Mouse (Mus musculus) heart, embryonic 13.5 days (tissue): ENCODE measurements around the gene Cox8a. TPM values are rescaled to one million over a fixed set of nuclear protein-coding genes. Genes with fewer than 3 reads are reported as not detected.
A peak's percentile ranks its signal among the peaks of the same experiment; 100 is the strongest.

Experiments used
- ATAC-seq: fragments of 200-750 bp; cut with Nextera tagmentation; 2 replicates; pipeline ENCODE4 v1.8.0; 2017; ENCODE audit warnings: moderate TSS enrichment; ENCODE audit not compliant: insufficient number of reproducible peaks, low FRiP score, low TSS enrichment; ENCODE audit errors: extremely low read depth
- H3K27ac ChIP-seq: fragments of 300-500 bp; sonication (generic); replicated peaks from 2 replicates; pipeline ENCODE4 v1.5.1; 2015; ENCODE audit warnings: moderate library complexity, mild to moderate bottlenecking, inconsistent platforms
- H3K27me3 ChIP-seq: fragments of 300-500 bp; sonication (generic); replicated peaks from 2 replicates; pipeline ENCODE4 v1.6.1; 2015; ENCODE audit warnings: mild to moderate bottlenecking, inconsistent platforms
- H3K36me3 ChIP-seq: fragments of 300-500 bp; sonication (generic); 2 replicates; pipeline ENCODE4 v1.6.1; 2015; ENCODE audit warnings: mild to moderate bottlenecking, inconsistent platforms
- H3K4me1 ChIP-seq: fragments of 300-500 bp; sonication (generic); 2 replicates; pipeline ENCODE4 v1.6.1; 2015; ENCODE audit warnings: inconsistent platforms
- H3K4me2 ChIP-seq: fragments of 300-500 bp; sonication (generic); 2 replicates; pipeline ENCODE4 v1.6.1; 2015; ENCODE audit warnings: inconsistent platforms, mild to moderate bottlenecking, moderate library complexity
- H3K4me3 ChIP-seq: fragments of 300-500 bp; sonication (generic); 2 replicates; pipeline ENCODE4 v1.5.1; 2015; ENCODE audit warnings: moderate library complexity, mild to moderate bottlenecking, inconsistent platforms
- H3K9ac ChIP-seq: fragments of 300-500 bp; sonication (generic); 2 replicates; pipeline ENCODE4 v1.6.1; 2015; ENCODE audit warnings: inconsistent platforms, mild to moderate bottlenecking, moderate library complexity
- H3K9me3 ChIP-seq: fragments of 300-500 bp; sonication (generic); 2 replicates; pipeline ENCODE4 v1.6.1; 2016; ENCODE audit warnings: inconsistent platforms
- WGBS: fragments of 180-500 bp; shearing (Covaris S2); methylation state at CpG from one replicate; pipeline ENCODE4 v1.1.7; 2015; ENCODE audit warnings: mixed read lengths; 5-methylcytosine and 5-hydroxymethylcytosine counted together
- polyA plus RNA-seq: library from polyadenylated mRNA; unstranded; fragments of >200 nt; fragmentation: Nextera tagmentation; extraction: Ambion mirVana; gene quantifications from 2 replicates; pipeline ENCODE4 v1.2.1, GENCODE M21; 2015

The Cox8a gene
- polyA plus RNA-seq, 1 experiment from 2014 or later: 1,676 TPM

- no peak for ATAC-seq
- 86% methylated on average over 6 of the region's 6 CpGs for WGBS
Measured at GRCm38 (mm10) chr19:7222196-7222595, 4.8 kb upstream of the Cox8a start.

DNA sequence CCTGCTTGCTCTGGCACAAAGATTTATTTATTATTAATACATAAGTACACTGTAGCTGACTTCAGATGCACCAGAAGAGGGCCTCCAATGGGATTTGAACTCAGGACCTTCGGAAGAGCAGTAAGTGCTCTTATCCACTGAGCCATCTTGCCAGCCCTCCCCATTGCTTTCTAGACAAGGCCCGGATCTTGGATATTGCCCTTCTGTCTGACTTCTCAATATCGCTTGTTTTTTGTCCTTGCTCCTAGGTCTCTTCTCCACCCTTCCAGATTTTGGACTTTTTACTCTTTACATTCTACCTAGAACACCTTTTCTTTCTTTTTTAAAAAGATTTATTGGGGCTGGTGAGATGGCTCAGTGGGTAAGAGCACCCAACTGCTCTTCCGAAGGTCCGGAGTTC, 1.3 kb upstream of the Cox8a start:
- no peak overlapping the region for H3K4me3 ChIP-seq
- WGBS: 92% methylated on average over 5 of the region's 5 CpGs
- H3K27ac ChIP-seq: no peak overlapping the region
- H3K36me3 ChIP-seq: peaks cover 25% of the 10 kb centered on the region
- H3K9ac ChIP-seq: no peak overlapping the region
- H3K9me3 ChIP-seq: no peaks in the 10 kb centered on the region
- no peaks in the 10 kb centered on the region for H3K27me3 ChIP-seq
- H3K4me2 ChIP-seq: no peak overlapping the region
- ATAC-seq: no peak
- peaks cover 41% of the 10 kb centered on the region for H3K4me1 ChIP-seq

More at GRCm38 (mm10) chr19:7222196-7222595, 4.8 kb upstream of the Cox8a start:
- H3K36me3 ChIP-seq: peaks cover 18% of the 10 kb centered on the region
- no peak overlapping the region for H3K4me3 ChIP-seq
- no peak overlapping the region for H3K4me2 ChIP-seq
- no peaks in the 10 kb centered on the region for H3K27me3 ChIP-seq
- no peaks in the 10 kb centered on the region for H3K9me3 ChIP-seq
- no peak overlapping the region for H3K27ac ChIP-seq
- H3K4me1 ChIP-seq: peaks cover 10% of the 10 kb centered on the region
- no peak overlapping the region for H3K9ac ChIP-seq

DNA sequence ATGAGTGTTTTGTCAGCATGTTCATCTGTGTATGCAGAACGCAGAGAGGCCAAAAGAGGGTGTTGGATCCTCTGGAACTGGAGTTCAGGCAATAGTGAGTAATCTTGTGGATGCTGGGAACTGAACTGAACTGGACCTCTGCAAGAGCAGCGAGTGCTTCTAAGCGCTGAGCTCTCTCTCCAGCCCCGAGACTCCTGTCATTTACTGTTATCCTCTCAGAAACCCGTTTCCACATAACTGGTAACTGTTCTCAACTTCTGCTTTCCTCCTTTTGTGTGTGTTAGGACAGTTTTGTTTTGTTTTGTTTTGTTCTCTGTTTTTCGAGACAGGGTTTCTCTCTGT, 481 bp upstream of the Cox8a start:
- peak overlapping the region; percentile 61 for H3K9ac ChIP-seq
- ATAC-seq: no peak
- H3K27ac ChIP-seq: no peak overlapping the region
- no peaks in the 10 kb centered on the region for H3K27me3 ChIP-seq
- no peaks in the 10 kb centered on the region for H3K9me3 ChIP-seq
- H3K4me1 ChIP-seq: peaks cover 45% of the 10 kb centered on the region
- H3K4me3 ChIP-seq: peak overlapping the region; percentile 75
- H3K36me3 ChIP-seq: peaks cover 33% of the 10 kb centered on the region
- H3K4me2 ChIP-seq: peak overlapping the region; percentile 70
- 7% methylated on average over 6 of the region's 6 CpGs for WGBS

DNA sequence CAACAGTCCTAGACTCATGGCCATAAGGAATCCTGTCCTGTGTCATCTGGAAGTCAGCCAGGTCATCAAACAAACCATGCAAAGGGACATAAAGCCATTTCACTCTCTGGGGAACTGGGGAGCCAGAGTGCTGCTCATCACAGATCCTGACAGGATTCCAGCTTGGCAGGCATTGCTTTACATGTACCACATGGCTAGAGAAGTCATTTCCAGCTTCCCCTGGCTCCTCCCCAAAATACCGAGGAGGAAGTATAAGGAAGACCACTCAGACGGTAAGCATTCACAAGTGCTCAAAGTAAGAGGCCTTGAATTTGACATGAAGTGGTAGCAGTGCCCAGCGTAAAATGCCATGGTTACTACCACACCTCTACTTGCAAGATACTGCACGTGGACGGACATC, 2.9 kb downstream of the Cox8a start:
- peaks cover 45% of the 10 kb centered on the region for H3K4me1 ChIP-seq
- 0 out of 2 replicates have a peak overlapping the region, but pooled peaks have one; percentile 11 for H3K9ac ChIP-seq
- H3K36me3 ChIP-seq: peaks cover 56% of the 10 kb centered on the region
- 75% methylated on average over 5 of the region's 5 CpGs for WGBS
- H3K27me3 ChIP-seq: no peaks in the 10 kb centered on the region
- H3K9me3 ChIP-seq: no peaks in the 10 kb centered on the region
- H3K4me3 ChIP-seq: no peak overlapping the region
- no peak for ATAC-seq
- no peak overlapping the region for H3K27ac ChIP-seq
- peak overlapping the region; percentile 70 for H3K4me2 ChIP-seq

DNA sequence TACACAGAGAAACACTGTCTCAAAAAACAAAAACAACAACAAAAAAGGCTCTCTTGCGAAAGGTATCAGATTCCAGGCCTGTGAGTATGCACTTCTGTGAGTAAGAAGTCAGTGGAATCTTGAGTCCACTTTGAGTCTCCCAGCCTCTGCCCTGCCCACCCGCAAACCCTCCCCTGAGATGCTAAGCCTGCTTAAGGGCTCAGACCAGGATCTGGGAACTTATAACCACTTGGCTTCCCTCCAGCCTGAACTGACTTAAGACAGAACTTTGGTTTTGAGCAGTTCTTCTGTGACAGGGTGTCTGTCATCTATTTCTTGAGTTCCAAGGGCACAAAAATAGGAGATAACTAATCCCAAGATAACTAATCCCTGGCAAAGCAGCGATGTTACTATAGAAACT, 4.4 kb downstream of the Cox8a start:
- no peak overlapping the region for H3K4me2 ChIP-seq
- H3K27ac ChIP-seq: no peak overlapping the region
- no peak for ATAC-seq
- H3K9me3 ChIP-seq: no peaks in the 10 kb centered on the region
- no peak overlapping the region for H3K4me3 ChIP-seq
- H3K27me3 ChIP-seq: no peaks in the 10 kb centered on the region
- no peak overlapping the region for H3K9ac ChIP-seq
- H3K4me1 ChIP-seq: peaks cover 42% of the 10 kb centered on the region
- H3K36me3 ChIP-seq: peaks cover 57% of the 10 kb centered on the region
- 88% methylated on average over 3 of the region's 3 CpGs for WGBS

DNA sequence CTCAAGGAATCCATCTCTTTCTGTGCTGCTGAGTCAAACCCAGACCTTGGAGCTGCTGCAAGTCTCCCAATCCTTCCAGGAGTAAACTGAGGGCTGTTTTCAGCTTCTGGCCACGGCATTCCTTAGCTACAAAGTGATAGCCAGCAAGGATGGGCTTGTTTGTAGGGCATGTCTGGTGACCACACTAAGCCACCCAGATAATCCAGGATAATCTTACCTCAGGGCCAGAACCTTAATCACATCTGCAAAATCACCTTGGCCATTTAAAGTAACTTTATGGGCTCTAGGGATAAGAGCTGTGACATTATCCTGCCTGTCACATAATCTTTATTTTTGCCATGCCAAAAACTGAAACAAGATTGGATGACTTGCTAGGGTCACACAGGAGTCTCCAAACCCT, 5.2 kb downstream of the Cox8a start:
- Histone ChIP-seq H3K27me3 (no peaks in the 10 kb centered on the region), H3K4me2 (no peak overlapping the region), H3K4me3 (no peak overlapping the region), H3K9ac (no peak overlapping the region), H3K9me3 (no peaks in the 10 kb centered on the region), H3K4me1 (peaks cover 40% of the 10 kb centered on the region), H3K27ac (no peak overlapping the region), H3K36me3 (peaks cover 57% of the 10 kb centered on the region)
- 67% methylated on average over 1 of the region's 1 CpGs for WGBS
- ATAC-seq: no peak

- no peak for ATAC-seq
- Histone ChIP-seq H3K9me3 (no peaks in the 10 kb centered on the region), H3K27me3 (no peaks in the 10 kb centered on the region), H3K27ac (no peak overlapping the region), H3K9ac (no peak overlapping the region), H3K4me3 (no peak overlapping the region), H3K4me1 (peaks cover 35% of the 10 kb centered on the region), H3K36me3 (peaks cover 45% of the 10 kb centered on the region), H3K4me2 (no peak overlapping the region)
- 80% methylated on average over 7 of the region's 7 CpGs for WGBS
Measured at GRCm38 (mm10) chr19:7209907-7210646, 7.3 kb downstream of the Cox8a start.

- peak within 1 kb of the TSS; percentile 95 for H3K9ac ChIP-seq
- H3K4me2 ChIP-seq: peak within 1 kb of the TSS; percentile 93
- under 1% methylated on average over 79 of the region's 79 CpGs for WGBS
- ATAC-seq: peak; percentile 97
- no peaks in the 10 kb centered on the region for H3K27me3 ChIP-seq
- H3K27ac ChIP-seq: peak within 1 kb of the TSS; percentile 99
- H3K9me3 ChIP-seq: no peaks in the 10 kb centered on the region
- peaks cover 42% of the 10 kb centered on the region for H3K4me1 ChIP-seq
- peaks cover 42% of the 10 kb centered on the region for H3K36me3 ChIP-seq
- H3K4me3 ChIP-seq: peak within 1 kb of the TSS; percentile 88
Measured at GRCm38 (mm10) chr19:7205753-7206736, 11.4 kb downstream of the Cox8a start, which contains the start of gene Otub1. Gene Otub1 (minus strand): TSS chr19:7206316.

DNA sequence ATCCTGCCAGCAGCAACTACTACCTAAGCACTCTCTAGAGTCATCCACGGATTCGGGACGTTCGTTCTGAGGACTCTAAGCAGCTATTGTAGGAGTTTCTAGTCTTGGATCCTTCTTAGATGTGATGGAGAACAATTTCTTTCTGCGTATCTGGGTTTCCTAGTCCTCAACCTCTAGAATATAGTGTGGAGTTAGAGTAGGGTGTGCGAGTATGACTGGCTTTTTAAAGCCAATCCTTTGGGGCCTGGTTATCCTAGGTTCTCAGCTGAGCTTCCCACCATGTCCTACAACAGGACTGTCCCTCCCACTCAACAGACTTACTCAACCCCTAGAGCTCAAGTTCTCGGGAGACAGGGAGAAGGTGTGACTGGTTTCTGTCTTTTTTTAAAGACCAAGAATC, 12.1 kb downstream of the Cox8a start:
- Histone ChIP-seq H3K9ac (peak overlapping the region; percentile 95), H3K27me3 (no peaks in the 10 kb centered on the region), H3K27ac (peak overlapping the region; percentile 99), H3K4me3 (peak overlapping the region; percentile 88), H3K9me3 (no peaks in the 10 kb centered on the region), H3K4me1 (peaks cover 42% of the 10 kb centered on the region), H3K4me2 (peak overlapping the region; percentile 93), H3K36me3 (peaks cover 46% of the 10 kb centered on the region)
- ATAC-seq: no peak
- WGBS: 23% methylated on average over 7 of the region's 7 CpGs

DNA sequence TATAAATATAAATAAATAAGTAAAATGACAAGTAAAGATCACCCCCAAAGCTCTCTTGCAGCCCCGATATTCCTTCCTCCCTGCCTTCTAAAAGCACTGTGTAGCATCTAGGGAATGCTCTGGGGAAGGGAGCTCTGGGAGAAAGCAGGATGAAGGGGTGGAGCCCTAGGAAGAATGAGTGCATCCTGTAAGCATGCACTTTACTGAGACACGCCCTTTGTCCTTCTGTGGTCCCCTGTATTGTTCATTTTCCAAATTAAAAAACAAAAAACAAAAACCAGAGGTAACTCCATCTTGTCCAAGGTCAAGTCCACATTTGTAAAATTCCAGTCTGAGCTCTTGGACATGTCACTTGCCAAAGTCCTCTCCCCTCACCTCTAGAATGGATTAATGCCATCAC, 12.5 kb downstream of the Cox8a start:
- WGBS: 46% methylated on average over 2 of the region's 2 CpGs
- no peaks in the 10 kb centered on the region for H3K9me3 ChIP-seq
- H3K27me3 ChIP-seq: no peaks in the 10 kb centered on the region
- peak overlapping the region; percentile 88 for H3K4me3 ChIP-seq
- peak overlapping the region; percentile 99 for H3K27ac ChIP-seq
- H3K4me2 ChIP-seq: peak overlapping the region; percentile 93
- ATAC-seq: no peak
- H3K4me1 ChIP-seq: peaks cover 42% of the 10 kb centered on the region
- H3K36me3 ChIP-seq: peaks cover 48% of the 10 kb centered on the region
- peak overlapping the region; percentile 95 for H3K9ac ChIP-seq

DNA sequence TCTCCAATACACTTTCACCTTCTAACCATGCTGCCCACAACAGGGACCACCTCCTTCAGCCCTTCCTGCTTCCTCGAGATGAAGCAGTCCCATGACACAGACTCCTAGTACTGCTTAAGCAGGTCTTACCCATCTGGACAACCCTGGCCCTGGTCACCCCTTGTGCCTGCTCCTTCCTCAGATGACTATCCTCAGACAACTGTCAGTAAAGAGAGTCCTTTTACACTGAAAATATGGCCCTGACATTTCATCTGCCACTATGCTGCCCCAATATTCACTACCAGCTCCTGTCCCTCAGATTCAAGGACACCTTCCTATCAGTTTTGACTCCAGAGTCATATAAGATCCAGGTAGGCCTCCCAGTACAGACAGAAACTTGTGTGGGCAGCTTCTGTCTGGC, 17.0 kb downstream of the Cox8a start:
- Histone ChIP-seq H3K9ac (no peak overlapping the region), H3K27ac (no peak overlapping the region), H3K4me2 (no peak overlapping the region), H3K4me1 (peaks cover 54% of the 10 kb centered on the region), H3K27me3 (no peaks in the 10 kb centered on the region), H3K36me3 (peaks cover 75% of the 10 kb centered on the region), H3K4me3 (no peak overlapping the region), H3K9me3 (no peaks in the 10 kb centered on the region)
- no peak for ATAC-seq
- 43% methylated on average over 1 of the region's 1 CpGs for WGBS
